In the genomic region with DNA sequence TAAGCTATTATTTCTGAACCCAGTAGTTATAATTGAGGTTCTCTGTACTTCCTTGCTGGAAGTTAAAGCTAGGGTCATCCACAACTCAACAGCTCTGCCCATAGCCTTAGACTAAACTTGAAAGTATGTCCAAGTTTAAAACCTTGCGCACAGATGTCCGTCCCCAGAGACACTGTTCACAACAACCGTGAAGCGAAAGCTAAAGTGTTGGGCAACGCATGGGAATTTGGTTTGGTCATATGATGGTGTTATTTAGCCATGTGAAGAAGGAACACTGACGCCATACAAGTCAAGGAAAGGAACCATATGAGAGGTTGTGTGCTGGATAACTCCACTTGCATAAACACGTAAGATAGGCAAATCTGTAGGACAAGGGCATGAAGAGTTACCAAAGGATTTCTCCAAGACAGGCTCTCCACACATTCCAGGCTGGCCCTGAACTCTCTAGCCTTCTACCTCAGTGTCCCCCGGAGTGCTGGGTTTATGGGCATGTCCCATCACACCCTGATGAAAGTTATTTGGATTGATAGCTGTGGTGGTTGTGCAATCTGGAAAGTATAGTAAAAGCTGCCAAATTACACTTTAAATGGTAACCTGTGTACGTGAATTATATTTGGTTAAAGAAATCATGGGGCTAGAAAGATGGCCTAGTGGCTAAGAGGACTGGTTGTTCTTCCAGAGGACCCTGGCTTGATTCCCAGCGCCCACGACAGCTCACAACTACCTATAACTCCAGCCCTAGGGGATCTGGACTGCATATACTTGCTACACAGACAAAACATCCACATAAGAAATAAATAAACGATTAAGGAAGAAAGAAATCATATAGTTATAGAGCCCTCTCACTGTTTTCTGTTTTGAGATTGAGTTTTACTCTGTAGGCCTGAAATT, we compare ENCODE assay signal across 26 mouse cellular contexts. TPM values are rescaled to one million over a fixed set of nuclear protein-coding genes. Genes with fewer than 3 reads are reported as not detected.
DNase-seq lines count a peak whose midpoint lies in the region; ATAC-seq and TF ChIP-seq lines count a peak whose summit lies in the region.
"Had no signal": no experiment of that assay in that cellular context is flagged by ENCODE, and none has a peak within 500 bp of the region (broad histone marks: within the 10 kb centered on the region; RNA-seq: fewer than 3 reads in every experiment).

No protein-coding gene starts in this region.

- ATAC-seq in liver, embryonic 12.5 days: no peak
- ATAC-seq: CD4-positive, CD25-positive, alpha-beta regulatory T cell, adult 4 months; forebrain, embryonic 13.5 days; forebrain, embryonic 15.5 days; forebrain, postnatal 0 days had no signal

- H3K4me3 ChIP-seq in liver, adult 2 months (ENCODE audit: insufficient read depth, low read depth, low read length): no peak overlapping the region
- no peak overlapping the region for H3K4me3 ChIP-seq in liver, embryonic 12.5 days
- H3K4me3 ChIP-seq in brown adipose tissue, adult 24 weeks (ENCODE audit: insufficient read depth, low read depth, low read length): no peak overlapping the region
- H3K4me3 ChIP-seq: embryonic facial prominence, embryonic 13.5 days; embryonic facial prominence, embryonic 15.5 days; erythroblast, embryonic 14.5 days; forebrain, embryonic 13.5 days; forebrain, embryonic 15.5 days had no signal

- no peaks in the 10 kb centered on the region for H3K27me3 ChIP-seq in liver, adult 2 months (ENCODE audit: control insufficient read depth, insufficient read depth, low read length)
- H3K27me3 ChIP-seq in liver, embryonic 12.5 days (replicated peaks): 0 out of 2 replicates have a peak, but pooled peaks cover 4% of the 10 kb centered on the region
- H3K27me3 ChIP-seq: embryonic facial prominence, embryonic 13.5 days; embryonic facial prominence, embryonic 15.5 days; forebrain, embryonic 15.5 days had no signal

- H3K9me3 ChIP-seq in liver, embryonic 12.5 days (replicated peaks): no peaks in the 10 kb centered on the region
- H3K9me3 ChIP-seq: embryonic facial prominence, embryonic 13.5 days; embryonic facial prominence, embryonic 15.5 days; forebrain, embryonic 13.5 days; forebrain, embryonic 15.5 days; G1E had no signal

- 59% methylated on average over 12 of the region's 12 CpGs for WGBS in liver, adult 2 months
- 80% methylated on average over 12 of the region's 12 CpGs for WGBS in liver, embryonic 12.5 days (ENCODE audit: insufficient replicate concordance)

- H3K9ac ChIP-seq in liver, adult 2 months (ENCODE audit: low read depth, low read length): no peak overlapping the region
- H3K9ac ChIP-seq in liver, embryonic 12.5 days: no peak overlapping the region
- H3K9ac ChIP-seq: embryonic facial prominence, embryonic 13.5 days; embryonic facial prominence, embryonic 15.5 days; forebrain, embryonic 13.5 days; forebrain, embryonic 15.5 days; forebrain, postnatal 0 days had no signal

- H3K79me2 ChIP-seq in liver, adult 2 months (ENCODE audit: control insufficient read depth, insufficient read depth, low read length): 0 out of 2 replicates have a peak, but pooled peaks cover 8% of the 10 kb centered on the region

- no peak for TF ChIP-seq POLR2A in liver, adult 2 months (IDR thresholded peaks at IDR 0.05; ENCODE audit: extremely low read depth, insufficient read depth, low read length)

- peaks cover 16% of the 10 kb centered on the region for H3K4me1 ChIP-seq in liver, adult 2 months (ENCODE audit: control insufficient read depth, insufficient read depth, low read length)
- peaks cover 21% of the 10 kb centered on the region for H3K4me1 ChIP-seq in liver, embryonic 12.5 days
- peaks cover 7% of the 10 kb centered on the region for H3K4me1 ChIP-seq in brown adipose tissue, adult 24 weeks (ENCODE audit: control insufficient read depth, insufficient read depth, insufficient read length, low read length)

- H3K27ac ChIP-seq in liver, adult 2 months (replicated peaks; ENCODE audit: insufficient read depth, low read depth, low read length): peak overlapping the region; percentile 35
- no peak overlapping the region for H3K27ac ChIP-seq in liver, embryonic 12.5 days
- H3K27ac ChIP-seq in brown adipose tissue, adult 24 weeks (replicated peaks; ENCODE audit: low read depth, low read length): peak overlapping the region; percentile 97
- H3K27ac ChIP-seq: embryonic facial prominence, embryonic 13.5 days; embryonic facial prominence, embryonic 15.5 days; forebrain, embryonic 13.5 days; forebrain, embryonic 15.5 days had no signal

- no peak for TF ChIP-seq CTCF in liver, adult 2 months (IDR thresholded peaks at IDR 0.05; ENCODE audit: low read depth, low read length)

- peak; percentile 20 for DNase-seq in adrenal gland, postnatal 10 days
- DNase-seq in adrenal gland, postnatal 25 days: no peak
- peak; percentile 94 for DNase-seq in liver, adult 2 months (ENCODE audit: extremely low read depth, low read depth, low spot score)
- peak; percentile 40 for DNase-seq in NIH3T3 (ENCODE audit: low read depth)
- DNase-seq in kidney, adult 11 months: no peak
- DNase-seq in right cerebral cortex, postnatal 36 days (ENCODE audit: low spot score in 2 of 2): no peak
- DNase-seq: adrenal gland, adult 2 months; adrenal gland, postnatal 36 days; B cell, adult 2 months; cerebellum, adult 11 months; cerebellum, adult 18-20 months; cerebellum, adult 8-10 months; cerebellum, adult 9-11 months; cerebellum, postnatal 14 days; cerebellum, postnatal 36 days; embryo, embryonic 11 days; forebrain, postnatal 0 days had no signal

- H3K4me2 ChIP-seq in liver, embryonic 12.5 days: no peak overlapping the region
- H3K4me2 ChIP-seq: embryonic facial prominence, embryonic 13.5 days; embryonic facial prominence, embryonic 15.5 days; forebrain, embryonic 13.5 days; forebrain, embryonic 15.5 days had no signal

- H3K36me3 ChIP-seq in liver, adult 2 months (ENCODE audit: control insufficient read depth, insufficient read depth, low read length): no peaks in the 10 kb centered on the region
- H3K36me3 ChIP-seq in liver, embryonic 12.5 days: no peaks in the 10 kb centered on the region
- H3K36me3 ChIP-seq: embryonic facial prominence, embryonic 13.5 days; embryonic facial prominence, embryonic 15.5 days; forebrain, embryonic 15.5 days; G1E had no signal

RNA-seq across cellular contexts. Expression of a gene that starts 2.6 kb away (rescaled TPM):
- 100 to 1,000 TPM; 292 TPM for total RNA-seq in adrenal gland, postnatal 10 days (2021)
- 310 and 356 TPM in 2 replicates for total RNA-seq in adrenal gland, postnatal 25 days (2021)
- total RNA-seq in liver, adult 2 months (2014; rRNA removed): 19.8 and 22.4 TPM in 2 replicates
- polyA plus RNA-seq in liver, adult 2 months (2012; rRNA removed): 19.3 and 23.2 TPM in 2 replicates
- polyA plus RNA-seq in liver, embryonic 12.5 days (2016; fragmentation: Nextera tagmentation; extraction: Ambion mirVana): 3.3 and 4.2 TPM in 2 replicates
- 261 and 314 TPM in 2 replicates for polyA plus RNA-seq in brown adipose tissue, adult 24 weeks (2012; ENCODE audit: insufficient read depth, insufficient read length, missing spikeins)

RNA-seq across cellular contexts. Expression of a gene that starts 22.3 kb away (rescaled TPM):
- 10 to 100 TPM; 84.3 to 87.3 TPM for total RNA-seq in adrenal gland, postnatal 10 days (2021)
- 109 and 115 TPM in 2 replicates for total RNA-seq in adrenal gland, postnatal 25 days (2021)
- 26.8 and 31.3 TPM in 2 replicates for total RNA-seq in liver, adult 2 months (2014; rRNA removed)
- 111 and 123 TPM in 2 replicates for polyA plus RNA-seq in liver, adult 2 months (2012; rRNA removed)
- polyA plus RNA-seq in liver, embryonic 12.5 days (2016; fragmentation: Nextera tagmentation; extraction: Ambion mirVana): 38.9 and 41.5 TPM in 2 replicates
- polyA plus RNA-seq in brown adipose tissue, adult 24 weeks (2012; ENCODE audit: insufficient read depth, insufficient read length, missing spikeins): 47.1 and 58.6 TPM in 2 replicates

RNA-seq across cellular contexts. Expression of a gene that starts 37.6 kb away (rescaled TPM):
- 100 to 1,000 TPM; 161 to 179 TPM for total RNA-seq in adrenal gland, postnatal 10 days (2021)
- total RNA-seq in adrenal gland, postnatal 25 days (2021): 181 and 195 TPM in 2 replicates
- 73.0 and 76.2 TPM in 2 replicates for total RNA-seq in liver, adult 2 months (2014; rRNA removed)
- polyA plus RNA-seq in liver, adult 2 months (2012; rRNA removed): 44.9 and 53.2 TPM in 2 replicates
- 110 and 112 TPM in 2 replicates for polyA plus RNA-seq in liver, embryonic 12.5 days (2016; fragmentation: Nextera tagmentation; extraction: Ambion mirVana)
- polyA plus RNA-seq in brown adipose tissue, adult 24 weeks (2012; ENCODE audit: insufficient read depth, insufficient read length, missing spikeins): 79.8 and 89.1 TPM in 2 replicates

Comparison
In these comparisons a context has a peak if more than half of its experiments do, and no peak if none do; other contexts are left out.
1. DNase-seq: peak in adrenal gland, postnatal 10 days (single experiment), liver, adult 2 months (single experiment) and NIH3T3 (single experiment); none in adrenal gland, postnatal 25 days (single experiment), kidney, adult 11 months (single experiment) and right cerebral cortex, postnatal 36 days (0 of 2).
2. RNA of a gene that starts 2.6 kb away (total RNA-seq): 310 to 356 TPM in adrenal gland, postnatal 25 days and 292 TPM in adrenal gland, postnatal 10 days; 19.8 to 22.4 TPM in liver, adult 2 months; every median in the first group is over 10 times any median in the second.